Mouse (Mus musculus): Measurements from ENCODE around the gene Paf1.

DNA sequence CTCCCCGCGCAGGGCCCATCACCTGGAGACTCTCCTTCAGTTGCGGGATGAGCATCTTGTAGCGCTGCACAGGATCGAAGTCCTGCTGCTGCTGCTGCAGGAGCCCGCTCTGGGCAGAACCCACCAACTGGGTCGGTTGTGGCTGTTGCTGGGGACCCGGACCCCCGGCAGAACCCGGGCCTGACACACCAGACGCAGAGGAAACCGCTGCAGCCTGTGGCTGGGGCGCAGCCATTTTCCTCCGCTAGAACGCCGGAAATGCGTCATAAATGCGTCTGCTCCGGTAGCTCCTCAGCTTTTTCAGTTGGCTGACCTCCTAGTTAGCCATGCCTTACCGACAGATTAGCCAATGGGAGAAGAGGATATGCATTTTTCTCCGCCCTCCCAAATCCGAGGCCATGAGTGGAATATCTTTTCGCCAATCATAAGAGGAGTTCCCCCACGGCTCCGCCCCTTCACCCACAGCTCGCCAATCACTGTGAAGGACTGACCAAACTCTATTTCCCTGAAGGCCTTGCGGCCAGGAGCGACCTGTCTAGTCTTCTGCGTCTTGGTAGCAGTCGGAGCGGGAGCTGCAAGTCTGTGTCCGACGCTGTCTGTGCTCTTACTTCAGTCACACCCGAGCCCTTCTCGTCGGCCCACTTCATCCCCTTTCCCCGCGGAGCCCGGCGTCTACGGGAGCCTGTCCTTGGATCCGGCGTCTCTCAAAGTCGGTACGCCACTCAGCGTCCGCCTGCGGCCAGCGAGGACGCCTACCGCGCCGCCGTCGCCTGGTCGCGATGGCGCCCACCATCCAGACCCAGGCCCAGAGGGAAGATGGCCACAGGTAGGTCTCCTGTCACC, at the start of gene Paf1, which contains the start of gene Med29:
- no peak for TF ChIP-seq CTCF (IDR thresholded peaks at IDR 0.05; ENCODE audit: control insufficient read depth, insufficient read depth, insufficient read length)
- TF ChIP-seq USF1 (IDR thresholded peaks at IDR 0.05; ENCODE audit: low read depth), result no peak

Data from C2C12 (cell line).